Mouse (Mus musculus) neural tube, embryonic 11.5 days (tissue): ENCODE data around the gene Trmt2a. TPM values are rescaled to one million over a fixed set of nuclear protein-coding genes. Genes with fewer than 3 reads are reported as not detected.
A peak's percentile ranks its signal among the peaks of the same experiment; 100 is the strongest.

ENCODE experiments used
- ATAC-seq: fragments of 200-750 bp; cut with Nextera tagmentation; 2 replicates; pipeline ENCODE4 v1.8.0; 2017; ENCODE audit warnings: moderate number of reproducible peaks, mild to moderate bottlenecking, moderate TSS enrichment, moderate library complexity; ENCODE audit not compliant: insufficient read depth, low FRiP score, low TSS enrichment
- DNase-seq: peaks from one replicate; pipeline ENCODE4 v3.0.0-alpha.2; 2015; ENCODE audit warnings: low spot score
- H3K27ac ChIP-seq: fragments of 300-500 bp; sonication (generic); 2 replicates; pipeline ENCODE4 v1.5.1; 2014; ENCODE audit warnings: low read depth, mild to moderate bottlenecking, low read length
- H3K27me3 ChIP-seq: fragments of 300-500 bp; sonication (generic); 2 replicates; pipeline ENCODE4 v1.6.1; 2014; ENCODE audit warnings: mild to moderate bottlenecking, low read length, mixed read lengths; ENCODE audit not compliant: control insufficient read depth, insufficient read depth
- H3K36me3 ChIP-seq: fragments of 300-500 bp; sonication (generic); 2 replicates; pipeline ENCODE4 v1.6.1; 2014; ENCODE audit warnings: mild to moderate bottlenecking, low read length, moderate library complexity, mixed read lengths; ENCODE audit not compliant: control insufficient read depth, insufficient read depth
- H3K4me1 ChIP-seq: fragments of 300-500 bp; sonication (generic); 2 replicates; pipeline ENCODE4 v1.6.1; 2014; ENCODE audit warnings: low read length, mixed read lengths; ENCODE audit not compliant: control insufficient read depth, insufficient read depth
- H3K4me2 ChIP-seq: fragments of 300-500 bp; sonication (generic); 2 replicates; pipeline ENCODE4 v1.6.1; 2014; ENCODE audit warnings: low read depth, mild to moderate bottlenecking, moderate library complexity
- H3K4me3 ChIP-seq: fragments of 300-500 bp; sonication (generic); 2 replicates; pipeline ENCODE4 v1.5.1; 2014; ENCODE audit warnings: low read depth, low read length
- H3K9ac ChIP-seq: fragments of 300-500 bp; sonication (generic); 2 replicates; pipeline ENCODE4 v1.6.1; 2014; ENCODE audit warnings: mild to moderate bottlenecking, low read length
- H3K9me3 ChIP-seq: fragments of 300-500 bp; sonication (generic); 2 replicates; pipeline ENCODE4 v1.6.1; 2016; ENCODE audit warnings: low read length; ENCODE audit not compliant: control insufficient read depth
- WGBS: fragments of 180-500 bp; shearing (Covaris S2); extraction: QIAGEN DNeasy Blood & Tissue Kit; methylation state at CpG from one replicate; pipeline ENCODE4 v1.1.7; 2014; 5-methylcytosine and 5-hydroxymethylcytosine counted together
- polyA plus RNA-seq: library from polyadenylated mRNA; unstranded; fragments of >200 nt; fragmentation: Nextera tagmentation; extraction: Ambion mirVana; gene quantifications from 2 replicates; pipeline ENCODE4 v1.2.1, GENCODE M21; 2014

Gene Trmt2a
- polyA plus RNA-seq, 1 experiment from 2014 or later, result 93.9 TPM

GRCm38 (mm10) chr16:18214858-18215257 is 33.6 kb upstream of the Trmt2a start:
- ATAC-seq (no peak), DNase-seq (no peak)
- 73% methylated on average over 7 of the region's 7 CpGs for WGBS
- no peak overlapping the region for H3K9ac ChIP-seq
- H3K4me1 ChIP-seq, result peaks cover 13% of the 10 kb centered on the region
- no peak overlapping the region for H3K4me2 ChIP-seq
- no peaks in the 10 kb centered on the region for H3K36me3 ChIP-seq
- H3K4me3 ChIP-seq, result no peak overlapping the region
- H3K27ac ChIP-seq, result no peak overlapping the region
- H3K9me3 ChIP-seq, result no peaks in the 10 kb centered on the region
- H3K27me3 ChIP-seq, result no peaks in the 10 kb centered on the region

- Histone ChIP-seq H3K27me3 (no peaks in the 10 kb centered on the region), H3K27ac (no peak within 1 kb of the TSS), H3K4me1 (peaks cover 18% of the 10 kb centered on the region), H3K4me2 (no peak within 1 kb of the TSS), H3K36me3 (no peaks in the 10 kb centered on the region), H3K4me3 (no peak within 1 kb of the TSS), H3K9me3 (no peaks in the 10 kb centered on the region), H3K9ac (no peak within 1 kb of the TSS)
- WGBS, result 84% methylated on average over 4 of the region's 4 CpGs
- no peak for DNase-seq
- ATAC-seq, result no peak
These were observed 30.9 kb upstream of the Trmt2a start, which contains the start of gene Ccdc188 for GRCm38 (mm10) chr16:18217579-18217978. TSS of gene Ccdc188 (plus strand) at chr16:18217879.

- Histone ChIP-seq H3K9ac (no peak overlapping the region), H3K9me3 (no peaks in the 10 kb centered on the region), H3K4me3 (no peak overlapping the region), H3K27ac (no peak overlapping the region), H3K4me1 (peaks cover 11% of the 10 kb centered on the region; the same call in 1 of the 2 replicates), H3K27me3 (no peaks in the 10 kb centered on the region), H3K36me3 (no peaks in the 10 kb centered on the region; the same call in 1 of the 2 replicates), H3K4me2 (no peak overlapping the region)
- WGBS, result 78% methylated on average over 9 of the region's 9 CpGs
- ATAC-seq (no peak), DNase-seq (no peak)
These were observed 29.9 kb upstream of the Trmt2a start for GRCm38 (mm10) chr16:18218580-18218996.

GRCm38 (mm10) chr16:18220001-18220400 is 28.5 kb upstream of the Trmt2a start:
- peaks cover 7% of the 10 kb centered on the region; the same call in 1 of the 2 replicates for H3K36me3 ChIP-seq
- no peak overlapping the region for H3K9ac ChIP-seq
- H3K4me3 ChIP-seq, result no peak overlapping the region
- H3K27me3 ChIP-seq, result no peaks in the 10 kb centered on the region
- H3K4me2 ChIP-seq, result no peak overlapping the region
- ATAC-seq (peak; percentile 32; the same call in 1 of the 2 replicates), DNase-seq (no peak)
- no peak overlapping the region for H3K27ac ChIP-seq
- no peaks in the 10 kb centered on the region for H3K9me3 ChIP-seq
- WGBS, result 70% methylated on average over 8 of the region's 8 CpGs
- H3K4me1 ChIP-seq, result peaks cover 5% of the 10 kb centered on the region; the same call in 1 of the 2 replicates

GRCm38 (mm10) chr16:18220856-18221542 is 27.5 kb upstream of the Trmt2a start:
- DNase-seq, result no peak
- Histone ChIP-seq H3K27me3 (no peaks in the 10 kb centered on the region), H3K36me3 (peaks cover 7% of the 10 kb centered on the region), H3K27ac (no peak overlapping the region), H3K9me3 (no peaks in the 10 kb centered on the region), H3K4me3 (no peak overlapping the region), H3K4me1 (peaks cover 5% of the 10 kb centered on the region; the same call in 1 of the 2 replicates), H3K4me2 (no peak overlapping the region), H3K9ac (no peak overlapping the region)
- WGBS, result 87% methylated on average over 6 of the region's 6 CpGs
- no peak for ATAC-seq

- Histone ChIP-seq H3K4me1 (peaks cover 5% of the 10 kb centered on the region; the same call in 1 of the 2 replicates), H3K27ac (no peak overlapping the region), H3K36me3 (peaks cover 9% of the 10 kb centered on the region), H3K27me3 (no peaks in the 10 kb centered on the region), H3K4me2 (no peak overlapping the region), H3K9me3 (no peaks in the 10 kb centered on the region), H3K4me3 (no peak overlapping the region), H3K9ac (no peak overlapping the region)
- no peak for ATAC-seq
- 75% methylated on average over 11 of the region's 11 CpGs for whole genome bisulfite sequencing
- no peak for DNase-seq
These were observed 27.0 kb upstream of the Trmt2a start for GRCm38 (mm10) chr16:18221543-18221898.

- 77% methylated on average over 11 of the region's 11 CpGs for WGBS
- H3K4me2 ChIP-seq, result no peak overlapping the region
- peaks cover 9% of the 10 kb centered on the region for H3K36me3 ChIP-seq
- H3K9ac ChIP-seq, result no peak overlapping the region
- no peak overlapping the region for H3K27ac ChIP-seq
- DNase-seq (no peak), ATAC-seq (no peak)
- no peak overlapping the region for H3K4me3 ChIP-seq
- no peaks in the 10 kb centered on the region for H3K9me3 ChIP-seq
- no peaks in the 10 kb centered on the region for H3K27me3 ChIP-seq
- H3K4me1 ChIP-seq, result peaks cover 5% of the 10 kb centered on the region; the same call in 1 of the 2 replicates
These were observed 26.3 kb upstream of the Trmt2a start for GRCm38 (mm10) chr16:18222188-18222587.

- no peak overlapping the region for H3K4me3 ChIP-seq
- H3K4me2 ChIP-seq, result no peak overlapping the region
- H3K27ac ChIP-seq, result no peak overlapping the region
- DNase-seq (no peak), ATAC-seq (no peak)
- peaks cover 11% of the 10 kb centered on the region for H3K36me3 ChIP-seq
- WGBS, result 92% methylated on average over 13 of the region's 13 CpGs
- H3K9me3 ChIP-seq, result no peaks in the 10 kb centered on the region
- H3K9ac ChIP-seq, result no peak overlapping the region
- H3K4me1 ChIP-seq, result no peaks in the 10 kb centered on the region
- H3K27me3 ChIP-seq, result no peaks in the 10 kb centered on the region
These were observed 21.3 kb upstream of the Trmt2a start for GRCm38 (mm10) chr16:18227187-18227586.

- Histone ChIP-seq H3K36me3 (peaks cover 11% of the 10 kb centered on the region), H3K27ac (no peak overlapping the region), H3K27me3 (no peaks in the 10 kb centered on the region), H3K4me2 (no peak overlapping the region), H3K4me1 (no peaks in the 10 kb centered on the region), H3K9ac (no peak overlapping the region), H3K4me3 (no peak overlapping the region), H3K9me3 (no peaks in the 10 kb centered on the region)
- no peak for ATAC-seq
- WGBS, result 92% methylated on average over 20 of the region's 20 CpGs
- DNase-seq, result no peak
These were observed 20.5 kb upstream of the Trmt2a start for GRCm38 (mm10) chr16:18227897-18228422.
